Mouse (Mus musculus): ENCODE measurements around the gene Rbm19. TPM values are rescaled to one million over a fixed set of nuclear protein-coding genes. Genes with fewer than 3 reads are reported as not detected.

Gene Rbm19
- polyA plus RNA-seq, 1 experiment from 2014 or later, result 32.0 TPM

DNA sequence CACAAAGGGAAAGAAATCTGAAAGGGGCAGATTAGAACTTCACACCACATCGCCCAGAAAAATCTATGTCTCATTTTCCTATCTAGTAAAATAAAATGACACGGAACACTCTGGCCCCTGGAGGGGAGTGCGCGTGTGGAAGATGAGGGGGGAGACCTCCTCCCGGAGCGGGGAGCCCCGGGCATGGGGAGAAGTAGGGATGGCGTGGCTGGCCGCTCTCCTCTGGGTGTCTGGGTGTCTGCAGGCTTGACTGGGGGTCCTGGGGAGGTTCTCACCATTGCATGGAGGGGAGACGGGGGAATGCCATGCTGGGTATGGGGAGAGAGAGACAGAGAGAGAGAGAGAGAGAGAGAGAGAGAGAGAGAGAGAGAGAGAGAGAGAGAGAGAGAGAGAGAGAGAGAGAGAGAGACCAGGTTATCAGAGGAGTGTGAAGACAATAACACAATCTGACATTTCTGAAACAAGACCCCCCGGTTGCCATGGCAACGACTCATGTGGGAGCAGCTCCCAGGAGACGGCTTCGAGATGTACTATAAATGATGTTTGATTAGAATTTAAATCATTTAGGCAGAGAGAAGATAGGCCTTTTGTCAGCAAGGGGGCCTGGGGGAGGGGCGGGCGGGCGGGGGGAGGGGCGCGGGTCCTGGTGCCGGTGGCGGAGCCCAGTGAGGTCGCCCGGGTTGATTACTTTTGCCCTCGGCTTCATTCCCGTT is 115.3 kb downstream of the Rbm19 start:
- no peaks in the 10 kb centered on the region for H3K36me3 ChIP-seq
- peak overlapping the region; percentile 46 for H3K4me3 ChIP-seq
- peaks cover 100% of the 10 kb centered on the region for H3K27me3 ChIP-seq (ENCODE audit: low read depth, poor library complexity, severe bottlenecking)
- peak overlapping the region; percentile 77 for H3K27ac ChIP-seq (replicated peaks)
- H3K9me3 ChIP-seq (replicated peaks), result no peaks in the 10 kb centered on the region
- DNase-seq (ENCODE audit: low spot score), result peak; percentile 79
- H3K4me1 ChIP-seq, result peaks cover 36% of the 10 kb centered on the region
- 6% methylated on average over 25 of the region's 25 CpGs for WGBS

DNA sequence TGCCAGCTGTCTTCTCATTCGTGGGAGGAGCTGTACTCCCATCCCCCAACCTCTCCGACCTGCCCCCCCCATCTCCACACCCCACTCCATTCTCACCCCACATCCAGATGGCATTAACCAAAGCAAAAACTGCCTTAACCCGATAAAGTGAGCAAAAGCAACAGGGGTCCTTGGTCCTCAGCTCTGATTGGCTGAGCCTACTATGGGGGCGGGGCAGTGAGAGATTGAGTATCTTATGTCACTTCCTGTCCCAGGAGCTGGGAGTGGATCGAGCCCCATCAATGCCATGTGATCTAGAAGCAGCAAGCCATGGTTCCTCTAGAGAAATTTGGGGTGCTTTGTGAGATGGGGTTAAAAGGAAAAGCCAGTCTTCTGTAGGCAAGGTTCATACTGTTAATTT is 118.9 kb downstream of the Rbm19 start:
- peaks cover 91% of the 10 kb centered on the region for H3K27me3 ChIP-seq (ENCODE audit: low read depth, poor library complexity, severe bottlenecking)
- H3K4me3 ChIP-seq, result no peak overlapping the region
- no peak overlapping the region for H3K27ac ChIP-seq (replicated peaks)
- 74% methylated on average over 5 of the region's 5 CpGs for WGBS
- H3K36me3 ChIP-seq, result no peaks in the 10 kb centered on the region
- H3K9me3 ChIP-seq (replicated peaks), result no peaks in the 10 kb centered on the region
- DNase-seq (ENCODE audit: low spot score), result no peak
- peaks cover 29% of the 10 kb centered on the region for H3K4me1 ChIP-seq

DNA sequence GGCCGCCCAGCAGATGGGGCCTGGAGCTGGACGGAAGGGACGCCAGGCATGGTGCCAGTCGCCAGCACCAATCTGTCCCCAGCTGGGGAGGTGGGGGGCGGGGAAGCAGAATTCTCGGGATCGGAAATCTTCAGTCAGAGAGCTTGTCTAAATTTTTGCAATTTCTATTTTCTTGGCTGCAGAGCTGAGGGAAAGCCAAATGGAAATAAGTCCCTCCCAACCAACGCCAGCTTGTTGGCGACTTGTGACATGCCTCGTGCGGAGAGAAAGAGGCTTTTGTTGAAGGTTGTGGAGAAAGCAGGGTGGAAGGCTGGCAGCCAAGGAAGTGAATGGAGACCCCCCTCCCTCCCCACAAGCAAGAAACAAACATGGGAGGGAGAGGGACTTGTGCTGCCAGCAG is 119.3 kb downstream of the Rbm19 start:
- 86% methylated on average over 11 of the region's 11 CpGs for WGBS
- Histone ChIP-seq H3K36me3 (no peaks in the 10 kb centered on the region), H3K4me1 (peaks cover 28% of the 10 kb centered on the region), H3K9me3 (replicated peaks) (no peaks in the 10 kb centered on the region), H3K4me3 (no peak overlapping the region), H3K27me3 (ENCODE audit: low read depth, poor library complexity, severe bottlenecking) (peaks cover 91% of the 10 kb centered on the region), H3K27ac (replicated peaks) (no peak overlapping the region)
- DNase-seq (ENCODE audit: low spot score), result no peak

- Histone ChIP-seq H3K9me3 (replicated peaks) (no peaks in the 10 kb centered on the region), H3K4me1 (0 out of 2 replicates have a peak, but pooled peaks cover 2% of the 10 kb centered on the region), H3K36me3 (no peaks in the 10 kb centered on the region), H3K4me3 (no peak overlapping the region), H3K27ac (replicated peaks) (no peak overlapping the region), H3K27me3 (ENCODE audit: low read depth, poor library complexity, severe bottlenecking) (peaks cover 88% of the 10 kb centered on the region)
- no peak for DNase-seq (ENCODE audit: low spot score)
- WGBS, result 92% methylated on average over 7 of the region's 7 CpGs
These were observed 123.8 kb downstream of the Rbm19 start for GRCm38 (mm10) chr5:120240071-120240470.

DNA sequence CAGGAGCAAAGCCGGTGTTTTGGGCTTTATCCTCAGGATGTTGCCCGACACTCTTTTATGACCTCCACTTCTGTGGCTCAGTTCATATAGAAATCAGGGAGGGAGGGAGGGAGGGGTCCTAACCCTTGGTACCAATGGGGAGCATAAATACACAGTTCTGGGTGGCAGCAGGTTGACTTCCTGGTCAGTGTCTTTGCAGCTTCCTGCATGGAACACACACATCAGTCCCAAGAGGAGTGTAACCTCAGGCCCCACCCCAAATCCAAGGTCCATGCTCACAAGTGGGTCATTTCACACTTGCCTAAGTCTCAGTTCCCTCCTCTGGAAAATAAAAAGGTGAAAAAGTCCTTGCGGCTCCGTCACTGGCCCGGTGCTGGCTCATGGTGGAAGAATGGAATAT is 129.1 kb downstream of the Rbm19 start:
- Histone ChIP-seq H3K27me3 (ENCODE audit: low read depth, poor library complexity, severe bottlenecking) (peaks cover 97% of the 10 kb centered on the region), H3K9me3 (replicated peaks) (no peaks in the 10 kb centered on the region), H3K4me1 (no peaks in the 10 kb centered on the region), H3K36me3 (no peaks in the 10 kb centered on the region), H3K4me3 (no peak overlapping the region), H3K27ac (replicated peaks) (no peak overlapping the region)
- 93% methylated on average over 5 of the region's 5 CpGs for whole genome bisulfite sequencing
- DNase-seq (ENCODE audit: low spot score), result no peak

Measured in midbrain, embryonic 10.5 days (tissue).